Mouse (Mus musculus) yolk sac, embryonic 10.5 days (tissue): ENCODE results near the gene Gpr3.

Experiments
- DNase-seq: peaks from one replicate; pipeline ENCODE4 v3.0.0-alpha.2; 2017; ENCODE audit warnings: low spot score

Gene Gpr3

GRCm38 (mm10) chr4:133170056-133170524, 42.2 kb downstream of the Gpr3 start:
- DNase-seq = no peak

GRCm38 (mm10) chr4:133169237-133170055, 42.9 kb downstream of the Gpr3 start:
- DNase-seq = no peak

- DNase-seq = no peak
Observed at GRCm38 (mm10) chr4:133166773-133167172, 45.6 kb downstream of the Gpr3 start.

DNA sequence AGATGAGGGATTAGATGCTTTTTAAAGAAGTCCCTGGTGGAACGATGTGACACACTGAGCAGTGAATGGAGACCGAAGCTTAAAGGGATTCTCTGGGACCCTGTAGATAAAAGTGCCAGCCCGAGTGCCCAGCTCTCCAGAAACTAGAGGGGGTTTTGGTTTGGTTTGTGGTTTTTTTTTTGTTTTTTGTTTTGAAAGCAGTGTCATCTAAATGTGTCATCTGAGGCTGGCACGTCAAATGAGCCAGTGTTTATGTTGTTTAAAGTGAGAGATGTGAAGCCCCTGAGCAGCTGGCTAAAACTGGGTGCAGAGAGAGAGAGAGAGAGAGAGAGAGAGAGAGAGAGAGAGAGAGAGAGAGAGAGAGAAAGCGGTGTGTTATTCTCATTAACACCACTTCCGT, 50.1 kb downstream of the Gpr3 start:
- DNase-seq = no peak

DNA sequence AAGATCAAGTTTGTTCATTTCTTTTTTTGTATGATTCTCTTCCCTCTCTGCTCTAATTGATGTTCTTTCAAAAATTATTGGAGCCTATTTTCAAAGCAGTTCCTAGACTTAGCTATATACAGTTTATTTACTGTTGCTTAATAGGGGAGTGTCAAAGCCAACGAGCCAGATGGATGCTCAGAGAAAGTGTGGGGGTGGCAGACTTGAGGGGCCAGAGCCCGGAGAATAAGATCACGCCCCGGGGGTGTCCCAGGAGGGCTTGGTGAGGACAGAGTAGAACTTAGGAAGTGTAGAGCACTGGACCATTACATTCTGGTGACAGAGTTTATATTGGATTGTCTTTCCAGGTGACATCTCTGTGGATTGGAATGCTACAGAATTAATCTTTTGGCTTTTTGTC, 51.5 kb downstream of the Gpr3 start:
- DNase-seq = no peak

DNA sequence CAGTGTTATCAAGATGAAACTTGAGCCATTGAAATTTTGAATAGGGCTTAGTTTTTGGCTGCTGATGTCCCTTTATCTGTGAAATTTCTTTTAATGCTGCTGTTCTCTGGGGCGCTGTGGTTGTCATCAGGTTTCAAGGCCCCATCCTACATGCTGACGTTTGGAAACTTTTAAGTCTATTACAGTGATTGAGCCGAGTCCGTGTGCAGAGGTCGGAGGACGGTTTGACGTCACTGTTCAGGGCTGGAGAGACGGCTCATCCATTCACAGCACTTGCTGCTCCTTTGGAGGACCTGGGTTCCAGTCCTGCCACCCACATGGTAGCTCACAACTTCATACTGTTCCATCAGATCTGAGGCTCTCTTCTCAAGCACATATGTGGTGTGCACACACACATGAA, 52.1 kb downstream of the Gpr3 start:
- no peak for DNase-seq

- DNase-seq = no peak
Observed at GRCm38 (mm10) chr4:133159646-133160045, 52.7 kb downstream of the Gpr3 start.
